Mouse (Mus musculus) T-helper 17 cell (primary cell): ENCODE results near the gene Nup93.

Experiments used
- in situ Hi-C, 2 experiments: fragments of 300-600 bp; cut with MboI, MseI; formaldehyde crosslinking; loops; 1 replicate in 1 of 2; 2 replicates in 1 of 2; pipeline ENCODE4 v1.15.1; 2025; ENCODE audit warnings: high pct_unique_total_duplicates in 2 of 2

The Nup93 gene

DNA sequence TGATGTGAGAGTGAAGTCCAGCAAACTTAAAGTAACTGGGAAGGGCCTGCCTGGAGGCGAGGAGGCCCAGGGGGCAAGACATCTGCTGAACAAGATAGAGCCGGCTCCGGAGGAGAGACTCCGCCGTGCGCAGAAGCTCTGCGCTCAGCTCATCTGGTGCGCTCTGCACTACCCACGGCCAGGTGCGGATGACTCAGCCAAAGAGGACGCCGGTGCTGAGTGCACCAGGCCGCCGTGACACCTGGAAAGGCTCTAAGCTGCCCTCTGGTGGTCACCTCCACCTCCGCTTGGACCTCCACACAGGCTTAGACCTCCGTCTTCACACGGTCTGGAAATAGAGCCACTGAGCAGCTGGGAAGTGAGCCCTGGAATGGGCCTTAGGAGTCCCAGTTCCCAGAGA, 27.8 kb upstream of the Nup93 start:
- in situ Hi-C loops = no loop called here

DNA sequence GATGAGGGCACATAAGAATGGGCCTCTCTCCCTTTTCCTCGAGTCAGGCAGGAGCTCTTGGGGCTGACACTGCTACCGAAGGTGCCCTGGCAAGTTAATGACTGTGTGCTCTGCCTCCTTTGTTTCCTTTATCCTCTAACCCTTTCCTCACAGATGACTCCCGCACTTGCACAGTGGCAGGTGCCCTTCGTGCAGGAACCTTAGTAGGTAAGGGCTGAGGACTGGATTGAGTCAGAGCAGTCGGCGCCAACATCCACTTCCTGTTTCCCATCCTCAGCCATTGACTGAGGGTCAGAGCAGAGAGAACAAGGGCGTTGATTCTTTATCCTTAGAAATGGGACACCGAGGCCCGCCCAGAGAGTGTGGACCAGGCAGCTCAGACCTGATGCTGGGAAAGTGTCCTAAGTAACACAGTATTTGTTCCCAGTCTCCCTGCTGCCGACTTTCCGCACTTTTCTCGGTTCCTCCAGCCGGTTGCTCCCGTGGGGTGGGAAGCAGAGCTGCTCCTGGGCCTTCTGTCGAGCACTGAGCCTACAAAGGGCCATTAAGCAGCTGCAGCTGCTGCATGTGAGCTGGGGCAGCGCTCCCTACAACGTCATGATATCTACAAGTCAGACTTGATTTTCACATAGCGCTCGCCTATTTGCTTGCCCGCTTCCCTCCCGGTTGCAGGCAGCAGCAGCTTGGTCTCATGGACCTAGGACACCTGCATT, 26.9 kb upstream of the Nup93 start:
- in situ Hi-C loops = no loop called here

DNA sequence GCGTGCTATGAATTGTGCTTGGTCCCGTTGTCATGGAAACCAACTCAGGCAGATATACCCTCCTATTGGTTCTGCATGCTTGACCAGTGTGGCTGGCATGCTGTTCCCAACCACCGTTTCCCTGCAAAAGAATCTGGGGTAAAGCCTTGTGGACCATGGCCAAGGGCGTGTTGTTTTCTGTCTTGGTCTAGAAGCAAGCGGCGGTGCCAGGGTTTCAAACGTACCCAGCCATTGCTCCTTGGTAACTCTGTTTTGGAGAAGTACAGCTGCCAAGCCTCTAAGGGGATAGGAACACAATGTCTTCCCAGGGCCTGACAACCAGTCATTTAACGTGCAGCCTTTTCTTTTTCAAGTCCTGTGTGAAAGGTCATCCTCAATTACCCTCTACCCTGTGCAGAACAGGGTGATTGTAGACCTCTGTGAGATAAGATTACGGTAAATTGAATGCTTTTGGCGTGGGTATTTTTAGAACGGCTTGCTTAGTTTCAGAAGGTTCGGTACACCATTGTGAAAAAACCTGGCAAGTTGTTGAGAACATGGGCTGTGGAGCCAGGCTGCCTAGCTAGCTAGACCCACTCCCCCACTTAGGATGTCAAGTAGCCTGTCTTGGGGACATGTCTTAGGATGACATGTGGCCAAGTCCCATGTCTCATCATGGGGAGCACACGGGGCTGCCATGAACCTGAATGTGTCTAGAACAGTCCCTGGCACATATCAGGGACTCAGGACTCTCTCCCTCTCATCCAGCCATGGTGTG, 24.9 kb upstream of the Nup93 start:
- in situ Hi-C loops = no loop called here

DNA sequence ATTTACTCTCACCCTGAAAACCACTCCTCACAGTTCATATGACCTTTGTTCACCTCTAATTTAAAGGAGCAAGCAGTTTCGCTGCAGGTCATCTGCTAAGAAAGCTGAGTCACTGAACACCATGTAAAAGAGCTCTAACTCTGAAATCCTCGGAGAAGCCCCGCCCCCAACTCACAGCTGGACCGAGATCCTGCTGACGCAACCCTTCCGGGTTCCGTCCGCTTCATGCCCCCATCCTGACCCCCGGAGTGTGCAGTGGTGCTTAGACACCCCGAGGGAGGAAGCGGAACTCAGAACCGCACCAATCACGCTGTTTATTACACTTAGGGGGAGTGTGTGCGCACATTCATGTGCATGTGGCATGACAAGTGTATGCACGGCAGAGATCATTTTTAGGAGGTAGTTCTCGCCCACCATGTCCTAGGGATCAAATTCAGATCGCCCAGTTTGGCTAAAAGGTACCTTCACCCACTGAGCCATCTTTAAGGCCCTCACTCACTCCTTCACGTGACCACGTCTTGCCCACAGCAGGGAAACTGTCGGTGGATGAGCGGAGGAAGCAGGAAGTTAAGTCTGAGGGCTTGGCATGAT, 23.2 kb upstream of the Nup93 start:
- in situ Hi-C loops = no loop called here

DNA sequence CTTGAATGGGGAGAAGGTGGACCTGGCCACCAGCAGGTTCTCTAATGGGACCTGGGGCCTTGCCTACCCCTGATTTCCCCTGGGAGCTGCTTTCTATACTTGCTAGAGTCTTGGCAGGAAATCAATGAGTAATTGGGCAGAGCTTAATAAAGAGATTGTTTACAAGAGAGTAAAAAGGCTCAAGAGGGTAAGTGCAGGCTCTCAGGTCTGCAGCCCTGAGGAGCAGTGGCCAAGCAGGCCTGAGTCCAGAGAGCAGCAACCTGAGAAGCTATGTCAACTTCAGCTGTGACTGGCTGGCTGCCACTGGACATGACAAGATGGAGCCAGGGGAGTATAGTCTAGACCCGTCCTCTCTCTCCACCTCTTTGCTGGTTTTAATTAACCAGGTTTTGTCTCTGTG, 21.4 kb upstream of the Nup93 start:
- in situ Hi-C loops = no loop called here

DNA sequence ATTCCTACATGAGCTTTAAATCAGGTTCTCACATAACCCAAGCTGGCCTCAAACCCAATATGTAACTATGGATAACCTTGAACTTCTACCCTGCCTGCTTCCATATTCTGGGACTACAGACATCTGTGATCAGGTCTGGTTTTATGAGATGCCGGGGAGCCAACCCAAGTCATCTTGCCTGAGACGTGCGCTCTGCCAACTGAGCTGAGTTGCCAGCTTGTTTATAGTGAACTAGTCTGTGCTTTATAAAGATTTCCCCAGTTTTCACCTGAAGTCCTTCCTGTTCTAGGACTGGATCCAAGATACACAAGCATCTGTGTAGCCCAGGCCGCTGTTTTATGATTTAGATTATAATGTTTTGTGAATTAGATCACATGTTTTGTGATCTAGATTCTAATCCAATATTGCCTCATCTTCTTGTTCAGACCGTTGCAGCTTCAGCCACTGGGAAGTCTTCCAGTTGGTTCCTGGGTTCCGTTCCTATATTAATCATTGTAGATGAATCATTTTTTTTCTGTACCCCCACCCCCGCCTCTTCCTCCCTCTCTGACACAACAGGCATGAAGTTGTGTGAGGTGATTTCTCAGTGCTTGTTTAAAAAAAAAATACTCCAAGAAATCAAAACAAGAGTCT, 19.7 kb upstream of the Nup93 start:
- in situ Hi-C loops = loop anchor here (5.0 kb wide), 2 partner anchors 87 to 92 kb away; no protein-coding TSS in a partner anchor

DNA sequence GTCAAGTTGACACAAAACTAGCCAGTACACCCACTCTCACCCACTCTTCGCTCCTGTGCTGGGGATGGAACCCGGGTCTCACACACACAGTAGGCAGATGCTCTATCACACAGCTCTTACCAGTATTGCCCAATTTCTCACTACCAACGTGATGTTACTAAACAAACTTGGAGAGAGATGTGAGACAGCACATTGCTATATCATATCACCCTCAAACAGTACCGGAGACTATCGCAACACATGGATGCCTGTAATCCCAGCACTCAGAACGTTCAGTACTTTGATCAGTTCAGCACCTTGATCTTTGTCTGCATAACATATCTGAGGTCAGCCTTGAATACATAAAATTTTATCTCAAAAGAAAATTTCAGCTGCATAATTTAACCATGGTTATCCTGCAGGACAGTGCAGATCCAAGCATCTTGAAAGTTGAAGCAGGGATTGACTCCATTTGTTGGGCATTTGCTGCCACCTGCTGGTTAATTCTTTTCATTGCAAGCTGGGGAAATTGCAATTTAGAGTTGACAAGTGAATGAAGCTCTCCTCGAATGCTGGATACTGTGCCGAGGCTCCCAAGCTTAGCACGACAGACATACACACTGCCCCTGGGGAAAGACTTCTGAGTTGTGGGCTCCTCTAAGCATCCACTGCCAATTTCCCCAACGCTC, 15.0 kb upstream of the Nup93 start:
- in situ Hi-C loops = loop anchor here (5.0 kb wide), 2 partner anchors 92 to 97 kb away; no protein-coding TSS in a partner anchor

DNA sequence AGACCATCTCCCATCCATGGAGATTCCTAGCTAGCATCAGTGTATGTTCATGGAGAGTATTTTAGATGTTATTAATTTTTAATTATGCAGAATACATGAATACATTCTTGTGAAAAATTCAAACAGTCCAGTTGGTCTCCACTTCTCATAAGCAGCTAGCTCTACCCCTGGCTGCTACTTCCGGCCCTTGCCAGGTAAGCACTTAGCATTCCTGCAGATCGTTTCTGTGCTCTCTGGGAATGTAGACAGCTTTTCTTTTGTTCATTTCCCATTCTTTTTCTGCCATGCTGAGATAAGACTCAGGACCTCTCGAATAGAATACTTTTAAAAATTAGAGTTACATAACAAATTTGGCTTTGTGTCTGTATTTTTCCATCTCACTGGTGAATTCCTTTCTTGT, 10.3 kb upstream of the Nup93 start:
- in situ Hi-C loops = loop anchor here in 1 of 2 experiments (5.0 to 25.0 kb wide), 3 partner anchors 37 to 1192 kb away; partner anchors contain the start of gene Gnao1

DNA sequence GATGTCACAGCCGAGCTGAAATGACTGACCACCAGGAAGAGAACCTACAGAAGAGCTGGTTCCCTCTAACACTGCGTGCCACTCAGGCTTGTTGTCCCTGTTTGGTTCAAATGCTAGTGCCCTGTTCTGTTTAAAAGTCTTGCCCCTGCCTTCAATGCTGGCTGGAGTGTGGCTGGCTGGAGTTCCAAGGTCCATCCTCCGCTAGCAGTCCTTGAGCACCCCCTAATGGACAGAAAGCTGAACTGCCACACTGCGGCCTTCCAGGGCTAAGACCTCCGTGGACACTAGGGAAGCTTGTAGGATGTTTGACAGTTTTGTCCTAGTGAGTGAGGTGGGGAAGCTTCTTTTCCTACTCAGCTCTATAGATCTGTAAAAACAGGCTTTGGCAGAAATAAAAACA, 8.6 kb upstream of the Nup93 start:
- in situ Hi-C loops = loop anchor here (5.0 to 25.0 kb wide), 3 partner anchors 38 to 1193 kb away; partner anchors contain the start of gene Gnao1 (in 1 of the 2)

DNA sequence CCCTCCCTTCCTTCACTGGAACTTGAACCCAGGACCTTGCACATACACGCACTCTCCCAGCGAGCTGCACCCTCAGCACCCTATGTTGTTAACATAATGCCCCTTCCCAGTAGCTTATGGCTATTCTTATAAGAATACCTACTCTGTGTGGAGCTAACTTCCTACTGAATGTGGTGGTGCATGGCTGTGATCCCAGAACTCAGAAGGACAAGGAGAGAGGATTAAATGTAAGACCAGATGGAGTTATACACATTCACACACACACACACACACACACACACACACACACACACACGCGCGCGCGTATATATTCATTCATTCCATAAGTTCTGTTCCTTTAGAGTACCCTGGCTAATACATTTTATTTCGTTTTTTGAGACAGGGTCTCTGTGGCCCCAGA, 8.1 kb upstream of the Nup93 start:
- in situ Hi-C loops = loop anchor here (5.0 to 25.0 kb wide), 3 partner anchors 39 to 1194 kb away; partner anchors contain the start of gene Gnao1 (in 1 of the 2)

DNA sequence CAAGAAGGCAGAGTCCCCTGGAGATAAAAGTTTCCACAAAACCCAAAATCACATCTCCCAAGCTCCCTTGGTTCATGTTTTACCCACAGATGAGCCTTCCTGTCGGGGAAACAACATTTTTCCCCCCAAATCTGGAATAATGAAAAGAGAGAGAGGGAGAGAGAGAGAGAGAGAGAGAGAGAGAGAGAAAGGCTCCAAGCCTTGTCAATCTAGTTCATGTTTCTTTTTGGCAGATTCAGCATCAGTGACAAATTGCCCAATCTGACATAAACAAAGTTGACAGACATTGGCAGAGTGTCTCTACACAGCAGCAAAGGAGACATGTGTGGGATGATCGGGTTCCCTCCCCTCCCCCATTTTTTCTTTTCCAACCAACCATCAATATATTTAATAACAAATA, 6.9 kb upstream of the Nup93 start:
- in situ Hi-C loops = loop anchor here (5.0 to 25.0 kb wide), 3 partner anchors 40 to 1195 kb away; partner anchors contain the start of gene Gnao1 (in 1 of the 2)

DNA sequence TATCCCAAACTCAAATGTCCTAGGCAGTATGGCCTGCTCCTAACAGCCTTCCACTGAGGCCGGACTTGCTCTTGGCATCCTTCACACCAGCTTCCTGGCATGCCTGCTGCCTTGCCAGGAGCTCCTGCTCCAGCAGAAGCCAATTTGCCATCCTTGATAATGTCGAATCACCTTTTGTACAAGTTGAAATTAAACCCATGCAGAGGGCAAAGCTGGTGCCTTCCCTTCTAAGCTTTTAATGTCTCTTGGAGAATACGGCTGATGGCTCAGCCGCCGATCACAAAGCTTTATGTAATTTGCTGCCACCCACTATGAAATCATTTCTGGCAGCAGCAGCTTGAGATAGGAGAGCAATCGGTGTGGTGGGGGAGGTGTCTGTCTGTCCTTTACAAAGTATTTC, 4.7 kb upstream of the Nup93 start:
- in situ Hi-C loops = loop anchor here (5.0 to 25.0 kb wide), 3 partner anchors 42 to 1197 kb away; partner anchors contain the start of gene Gnao1 (in 1 of the 2)

DNA sequence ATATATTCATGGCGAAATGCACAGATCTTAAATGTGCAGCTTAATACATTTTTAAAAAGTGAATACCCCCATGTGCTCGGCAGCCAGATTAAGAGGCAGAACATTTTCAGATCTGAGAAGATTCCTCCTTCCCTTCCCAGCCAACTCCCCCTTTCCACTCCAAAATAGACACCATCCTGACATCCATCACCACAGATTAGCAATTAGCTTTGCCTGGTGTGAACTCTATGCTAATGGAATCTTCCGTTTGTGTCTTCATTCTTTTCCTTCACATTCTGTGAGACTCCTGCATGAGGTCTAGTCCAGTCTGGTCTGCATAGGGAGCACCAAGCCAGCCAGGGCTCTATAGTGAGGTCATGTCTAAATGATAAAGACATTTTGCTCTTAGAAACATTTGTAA, 4.1 kb upstream of the Nup93 start:
- in situ Hi-C loops = loop anchor here in 1 of 2 experiments (25.0 kb wide), 1 partner anchor 1198 kb away; no protein-coding TSS in a partner anchor

DNA sequence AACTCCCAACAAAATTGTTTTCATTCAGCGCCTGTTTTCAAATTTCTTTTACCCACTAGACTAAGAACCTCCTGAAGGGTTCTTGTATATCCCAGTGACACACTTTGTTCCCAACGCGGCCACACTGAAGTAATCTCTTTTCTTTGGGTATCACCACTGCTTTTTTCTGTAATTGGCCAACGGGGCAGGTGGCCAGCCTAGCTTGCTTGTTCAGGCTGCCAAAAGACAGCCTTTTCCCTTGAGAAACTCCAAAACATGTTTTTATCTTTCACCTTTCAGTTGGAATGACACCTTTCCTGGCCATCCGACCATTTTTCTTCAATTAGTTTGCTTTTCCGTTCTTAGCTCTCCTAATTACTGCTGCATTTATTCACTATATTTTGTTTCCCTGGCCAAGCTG, 545 bp upstream of the Nup93 start:
- in situ Hi-C loops = loop anchor here in 1 of 2 experiments (25.0 kb wide), 1 partner anchor 1202 kb away; no protein-coding TSS in a partner anchor

DNA sequence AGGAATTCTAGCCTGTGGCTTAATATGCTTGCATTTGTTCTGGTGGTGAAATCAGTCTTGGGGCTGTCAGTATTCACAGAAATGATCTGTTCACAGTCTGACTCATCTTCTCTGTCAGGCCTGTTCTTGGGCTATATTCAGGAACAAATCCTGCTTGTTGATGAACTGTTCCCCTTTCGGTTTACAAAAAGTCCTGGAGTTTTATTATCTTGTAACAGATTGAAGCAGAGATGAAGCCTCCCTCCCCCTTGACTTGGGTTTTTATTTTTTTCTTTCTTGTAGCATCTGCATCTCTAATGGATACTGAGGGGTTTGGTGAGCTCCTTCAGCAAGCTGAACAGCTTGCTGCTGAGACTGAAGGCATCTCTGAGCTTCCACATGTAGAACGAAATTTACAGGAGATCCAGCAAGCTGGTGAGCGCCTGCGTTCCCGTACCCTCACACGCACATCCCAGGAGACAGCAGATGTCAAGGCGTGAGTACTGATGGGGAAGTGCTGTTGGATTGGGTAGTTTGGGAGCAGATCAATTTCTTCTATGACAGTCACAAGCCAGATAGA, 13.1 kb downstream of the Nup93 start:
- in situ Hi-C loops = no loop called here

DNA sequence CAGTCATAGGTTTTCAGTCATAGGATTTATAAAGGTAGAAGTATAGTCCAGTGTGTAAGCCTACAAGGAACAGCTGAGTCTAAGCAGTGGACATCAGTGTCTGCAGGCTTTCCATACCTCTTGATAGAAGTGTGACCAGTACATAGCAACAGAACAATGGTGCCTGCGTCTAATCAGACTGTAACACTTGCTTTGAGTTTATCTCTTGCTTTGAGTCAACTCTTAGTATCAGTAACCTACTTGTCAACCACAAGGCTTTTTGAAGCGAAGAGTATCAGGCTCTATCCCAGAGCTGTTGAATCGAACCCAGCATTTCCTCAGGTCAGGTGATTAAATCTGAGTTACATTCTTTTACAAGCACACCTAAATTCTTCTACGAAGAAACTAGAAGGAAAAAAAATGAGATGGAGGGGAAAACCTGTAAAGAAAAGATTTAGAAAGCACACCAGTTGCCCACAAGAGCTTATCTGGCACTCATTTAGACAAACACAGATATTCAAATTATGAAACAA, 25.9 kb downstream of the Nup93 start:
- in situ Hi-C loops = no loop called here

DNA sequence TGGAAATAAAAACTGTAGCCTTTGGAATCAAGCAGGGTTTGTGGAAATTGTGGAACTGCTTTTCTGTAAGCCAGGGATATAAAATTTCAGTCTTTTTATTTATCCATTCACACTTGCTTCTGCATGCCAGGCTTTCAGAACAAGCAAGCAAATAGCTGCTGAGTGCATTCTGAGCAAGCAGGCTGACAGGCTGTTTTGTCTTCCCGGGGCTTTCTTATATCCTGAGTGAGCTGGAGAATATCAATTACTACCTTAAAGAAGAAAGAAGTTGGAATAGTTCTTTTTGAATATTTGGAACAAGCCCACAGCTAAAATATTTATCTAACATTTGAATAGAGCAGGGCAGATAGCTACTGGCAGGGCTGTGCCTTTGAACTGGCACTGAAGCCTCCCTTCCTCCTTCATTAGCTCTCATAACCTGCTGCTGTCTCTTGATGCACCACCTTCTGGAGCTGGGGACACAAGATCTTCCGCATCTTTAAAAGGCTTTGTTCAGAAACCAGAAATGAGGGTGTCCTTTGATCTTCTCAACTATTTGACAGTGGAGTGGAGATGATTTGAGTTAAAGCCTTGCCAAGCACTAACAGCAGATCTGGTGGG, 35.6 kb downstream of the Nup93 start:
- in situ Hi-C loops = loop anchor here in 1 of 2 experiments (10.0 kb wide), 1 partner anchor 1285 kb away; the partner anchor contains the start of gene Ccdc113

DNA sequence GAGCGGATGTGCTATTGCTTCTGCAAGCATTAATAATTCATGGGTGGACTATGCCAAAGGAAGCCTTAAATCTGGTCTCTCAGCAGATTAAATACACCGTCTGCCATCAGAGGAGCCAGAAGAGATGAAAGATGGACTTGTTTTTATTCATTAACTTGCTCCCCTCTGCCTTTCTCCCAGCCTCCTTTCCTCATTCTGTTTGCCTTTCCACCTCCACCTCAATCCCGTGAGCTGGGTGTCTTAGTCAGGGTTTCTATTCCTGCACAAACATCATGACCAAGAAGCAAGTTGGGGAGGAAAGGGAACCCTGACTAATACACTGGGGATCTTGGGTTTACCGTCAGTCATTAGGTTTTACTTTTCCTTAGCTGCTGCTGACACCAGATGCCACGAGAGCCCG, 44.5 kb downstream of the Nup93 start:
- in situ Hi-C loops = loop anchor here in 1 of 2 experiments (10.0 kb wide), 1 partner anchor 1276 kb away; the partner anchor contains the start of gene Ccdc113

DNA sequence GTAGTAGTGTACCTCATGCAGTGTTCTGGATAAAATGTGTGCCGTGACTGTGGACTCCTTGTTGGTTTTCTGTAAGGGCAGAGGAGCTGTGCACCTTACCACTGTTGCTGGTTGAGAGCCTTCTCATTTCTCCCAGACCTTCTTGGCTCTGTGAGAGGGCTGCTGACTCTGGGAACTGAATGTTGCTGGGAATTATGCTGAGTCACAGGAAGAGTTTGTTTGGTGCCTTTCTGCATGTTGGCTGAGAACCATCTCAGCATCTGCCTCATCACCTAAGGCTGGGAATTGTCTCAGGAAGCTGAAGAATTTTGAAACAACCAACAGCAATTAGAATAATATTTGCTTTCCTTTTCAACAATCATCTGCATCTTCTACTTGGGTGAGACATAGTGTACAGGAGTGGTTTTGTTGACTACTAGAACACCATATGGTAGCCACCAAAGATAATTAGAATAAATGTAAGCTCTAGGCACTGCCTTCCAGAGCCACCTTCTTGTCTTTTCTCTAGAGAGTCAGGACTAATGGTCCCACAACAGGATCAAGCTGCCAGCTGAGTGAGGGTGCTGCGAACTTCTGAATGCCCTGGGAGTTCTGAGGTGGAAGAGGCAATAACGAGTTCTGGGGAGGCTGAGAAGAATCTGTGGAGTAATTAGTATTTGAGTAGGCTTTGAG, 48.4 kb downstream of the Nup93 start:
- in situ Hi-C loops = no loop called here
